Mouse (Mus musculus): ENCODE measurements at regions not wholly inside any gene's neighbourhood (a gene's known extent, or its start where the extent isn't known, plus 50 kb on each side); places are given as distances from the start of the nearest gene placed in this dataset.

- TF ChIP-seq ZNF384 (IDR thresholded peaks at IDR 0.05; ENCODE audit: low read depth, low read length) (no peak), ZC3H11A (IDR thresholded peaks at IDR 0.05; ENCODE audit: borderline replicate concordance, low read depth, low read length) (no peak), MAFK (IDR thresholded peaks at IDR 0.05; ENCODE audit: insufficient read depth, low read depth, low read length) (no peak), HCFC1 (IDR thresholded peaks at IDR 0.05; ENCODE audit: borderline replicate concordance, insufficient read depth, low read length) (no peak), CHD2 (IDR thresholded peaks at IDR 0.05; ENCODE audit: low read depth, low read length) (no peak)
Observed at GRCm38 (mm10) chr6:99938949-99939348, 212.8 kb upstream of the Prok2 start.
